Mouse (Mus musculus): ENCODE measurements at regions not wholly inside any gene's neighbourhood (a gene's known extent, or its start where the extent isn't known, plus 50 kb on each side); places are given as distances from the start of the nearest gene placed in this dataset.
"Not testable (repeated sequence)": the region's sequence is repeated elsewhere in the genome, so short reads cannot be mapped to it uniquely, and the experiment has no call there.

DNA sequence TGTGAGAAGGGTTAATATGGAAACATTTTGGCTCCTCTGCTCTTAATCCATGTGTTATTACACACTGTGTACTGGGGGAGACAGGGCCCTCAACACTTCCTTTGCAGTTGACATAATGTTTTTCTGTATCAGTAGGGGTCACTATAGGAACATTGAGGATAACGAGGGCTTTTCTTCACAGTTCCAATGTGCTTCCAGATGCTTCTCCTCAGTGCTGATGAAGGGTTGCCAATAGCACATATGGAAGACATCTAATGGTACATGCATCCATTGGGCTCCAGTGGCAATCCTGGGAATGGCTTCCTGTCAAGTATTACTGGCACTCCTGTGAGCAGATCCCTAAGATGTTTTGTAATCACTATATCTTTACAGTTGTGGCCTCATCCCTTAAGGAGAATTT lies 62.1 kb downstream of the Naa11 start:
- DNase-seq (ENCODE audit: low read depth), result no peak

DNA sequence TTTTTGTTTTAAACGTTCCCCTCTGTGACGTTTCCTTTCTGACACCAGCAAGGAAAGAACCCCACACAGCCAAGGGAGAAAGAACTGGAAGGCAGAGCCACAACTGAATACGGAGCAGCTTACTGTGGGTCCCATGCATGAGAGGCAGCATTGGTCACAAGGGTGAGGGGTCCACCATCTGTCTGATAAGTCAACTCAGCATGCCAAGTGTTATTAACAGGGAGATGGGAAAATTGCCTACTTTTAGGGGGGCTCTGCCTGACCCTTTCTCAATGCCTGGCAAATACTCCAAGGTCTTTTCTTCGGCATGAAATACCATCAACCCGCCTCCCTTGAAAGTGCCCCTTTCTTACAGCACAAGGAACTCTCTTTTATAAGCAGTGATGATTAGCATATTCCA lies 66.3 kb downstream of the Naa11 start:
- no peak for DNase-seq (ENCODE audit: low read depth)

- DNase-seq (ENCODE audit: low read depth), result no peak
These were observed 68.3 kb downstream of the Naa11 start for GRCm38 (mm10) chr5:97323873-97324272.

- DNase-seq (ENCODE audit: low read depth), result no peak
These were observed 72.2 kb downstream of the Naa11 start for GRCm38 (mm10) chr5:97319816-97320487.

DNA sequence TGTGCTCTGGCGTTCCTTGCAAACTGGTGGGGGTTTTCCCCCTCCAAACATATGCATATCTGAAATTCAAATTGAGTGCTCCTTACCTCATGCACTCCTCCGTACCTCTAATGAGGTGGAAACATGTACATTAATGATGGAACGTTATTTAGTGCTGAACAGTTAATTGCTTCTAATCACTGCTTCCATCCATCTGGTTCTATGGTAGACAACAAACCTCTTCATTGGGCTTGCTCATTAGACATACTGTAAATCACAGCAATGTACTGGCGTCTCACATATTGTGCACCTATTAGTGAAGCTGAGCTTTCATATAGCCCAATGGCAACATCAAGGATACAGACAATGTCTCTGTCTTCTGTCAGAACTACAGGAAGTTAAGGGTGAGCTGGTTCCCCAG lies 85.3 kb downstream of the Naa11 start:
- no peak for DNase-seq (ENCODE audit: low read depth)

- no peak for DNase-seq (ENCODE audit: low read depth)
These were observed 87.3 kb downstream of the Naa11 start for GRCm38 (mm10) chr5:97304921-97305320.

- DNase-seq (ENCODE audit: low read depth), result no peak
These were observed 90.6 kb downstream of the Naa11 start for GRCm38 (mm10) chr5:97301621-97302020.

GRCm38 (mm10) chr5:97300861-97301260 lies 91.3 kb downstream of the Naa11 start:
- DNase-seq (ENCODE audit: low read depth), result no peak

DNA sequence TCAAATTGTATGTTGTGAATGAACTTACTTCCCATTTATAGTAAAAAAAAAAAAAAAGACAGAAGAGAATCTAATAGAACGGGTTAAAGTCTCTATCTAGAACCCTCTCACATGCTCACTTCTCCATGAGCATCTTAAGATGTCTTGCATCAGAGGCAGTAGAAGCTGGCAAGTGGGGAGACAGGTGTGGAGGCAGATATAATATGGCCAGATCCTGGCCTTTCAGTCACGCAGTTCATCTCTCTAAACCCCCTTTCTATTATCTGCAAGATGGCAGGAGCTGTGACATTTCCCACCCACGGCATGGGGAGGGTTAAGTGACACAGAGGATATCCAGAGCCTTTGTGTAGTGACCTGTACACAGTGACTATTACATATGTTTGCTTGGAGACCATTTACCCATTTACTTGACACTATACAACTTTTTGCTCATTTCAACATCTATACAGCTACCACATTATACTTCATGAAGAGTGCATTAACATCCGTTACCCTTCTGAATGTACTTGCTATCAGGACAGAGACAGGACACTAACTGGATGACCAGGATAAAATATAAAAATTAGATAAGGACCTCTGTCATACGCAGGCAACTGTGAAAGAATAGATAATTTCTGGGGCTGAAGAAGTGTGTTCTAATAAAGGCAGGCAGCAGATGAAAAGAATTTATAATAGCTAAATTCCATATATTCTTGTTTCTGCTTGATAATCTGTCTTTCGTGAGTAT lies 91.9 kb downstream of the Naa11 start:
- DNase-seq (ENCODE audit: low read depth), result no peak

- no peak for DNase-seq (ENCODE audit: low read depth)
These were observed 92.5 kb downstream of the Naa11 start for GRCm38 (mm10) chr5:97299631-97300030.

DNA sequence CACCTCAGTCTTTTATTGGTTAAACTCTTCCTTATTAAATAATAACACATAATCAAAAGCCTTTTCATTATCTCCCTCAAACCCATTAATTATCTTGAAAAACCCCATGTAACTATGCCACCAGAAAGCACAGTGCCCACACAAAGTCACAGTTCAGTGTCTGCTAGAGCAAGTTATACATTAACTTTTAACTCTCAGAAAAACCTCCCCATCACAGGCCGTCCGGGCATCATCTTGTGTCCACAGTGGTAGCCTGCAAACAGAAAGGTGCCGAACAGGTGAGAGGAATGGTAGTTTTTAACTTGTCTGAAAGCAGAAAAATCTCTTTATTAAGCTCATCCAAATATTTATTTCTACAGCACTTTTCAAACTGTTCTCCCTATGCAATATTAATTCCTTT lies 96.0 kb downstream of the Naa11 start:
- DNase-seq (ENCODE audit: low read depth), result no peak

DNA sequence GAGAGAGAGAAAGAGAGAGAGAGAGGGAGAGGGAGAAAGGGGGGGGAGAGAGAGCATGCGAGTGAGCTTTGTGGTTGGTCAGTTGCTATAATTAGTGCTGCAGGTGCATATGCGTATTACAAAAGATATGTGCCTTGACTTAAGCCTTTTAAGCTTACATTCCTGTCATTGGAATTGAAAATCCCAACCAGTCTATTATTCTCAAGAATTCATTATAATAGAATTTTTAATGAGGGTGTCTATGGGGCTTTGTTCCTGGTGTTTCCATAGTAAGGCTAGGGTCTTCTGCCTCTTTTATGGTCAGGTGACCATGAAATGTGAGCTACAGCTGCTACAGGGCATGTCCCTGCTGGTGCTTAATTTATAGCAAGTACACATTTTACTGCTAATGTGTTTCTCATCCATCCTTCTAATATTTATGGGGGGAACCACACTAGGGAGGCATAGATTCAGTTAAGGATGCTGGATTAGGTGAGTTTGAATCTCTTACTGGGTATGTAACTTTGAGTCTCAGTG lies 102.0 kb downstream of the Naa11 start:
- DNase-seq (ENCODE audit: low read depth), result no peak

DNA sequence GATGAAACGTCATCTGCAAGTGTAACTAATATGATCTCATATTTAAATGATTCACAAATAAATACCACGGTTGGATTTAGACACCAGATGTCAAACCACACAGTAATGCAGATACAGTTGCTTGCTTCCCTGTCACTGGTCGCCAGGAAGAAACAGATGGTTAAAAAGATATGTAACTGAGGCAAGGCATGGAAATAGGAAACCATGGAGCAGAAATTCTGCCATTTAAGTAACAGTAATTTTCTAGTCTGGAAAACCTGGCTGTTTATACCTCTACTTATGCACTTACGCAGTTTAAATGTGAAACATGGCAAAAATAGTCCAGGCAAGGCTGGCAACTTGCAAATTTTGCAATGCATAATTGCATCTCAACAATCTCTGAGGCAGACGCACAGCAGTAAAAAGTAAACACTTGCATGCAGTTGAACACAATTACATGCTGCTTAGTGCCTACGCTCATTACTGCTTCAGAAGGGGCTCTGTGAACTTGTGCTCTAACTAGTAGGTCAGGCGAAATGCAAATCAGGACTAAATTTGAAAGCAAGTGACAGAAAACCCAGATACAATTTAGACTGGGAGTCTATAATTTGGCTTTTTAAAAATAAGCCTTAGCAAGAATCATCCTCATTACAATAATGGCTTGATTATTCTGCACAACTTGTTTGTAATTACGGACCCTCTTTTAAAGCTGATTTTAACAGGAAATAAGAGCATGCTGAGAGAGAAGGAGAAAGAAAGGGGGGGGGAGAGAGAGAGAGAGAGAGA lies 102.6 kb downstream of the Naa11 start:
- no peak for DNase-seq (ENCODE audit: low read depth)

DNA sequence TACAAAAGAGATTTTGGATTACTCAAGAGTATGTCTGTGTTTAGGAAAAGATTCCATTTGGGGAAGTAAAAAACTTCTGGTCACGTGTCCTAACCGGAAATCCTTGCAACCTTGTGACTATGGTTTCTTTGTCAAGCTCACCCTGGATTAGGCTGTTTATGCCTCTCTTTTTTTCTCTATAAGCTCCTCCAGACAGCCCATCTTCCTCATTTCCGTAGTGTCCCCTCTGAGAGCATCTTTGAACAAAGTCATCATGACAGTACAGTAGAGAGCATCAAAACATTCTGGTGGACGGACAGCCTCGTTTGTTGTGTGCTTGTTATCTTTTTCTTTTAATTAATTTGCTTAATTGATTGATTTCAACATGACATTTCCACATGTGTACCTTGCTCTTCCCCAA lies 112.7 kb downstream of the Naa11 start:
- no peak for DNase-seq (ENCODE audit: low read depth)

DNA sequence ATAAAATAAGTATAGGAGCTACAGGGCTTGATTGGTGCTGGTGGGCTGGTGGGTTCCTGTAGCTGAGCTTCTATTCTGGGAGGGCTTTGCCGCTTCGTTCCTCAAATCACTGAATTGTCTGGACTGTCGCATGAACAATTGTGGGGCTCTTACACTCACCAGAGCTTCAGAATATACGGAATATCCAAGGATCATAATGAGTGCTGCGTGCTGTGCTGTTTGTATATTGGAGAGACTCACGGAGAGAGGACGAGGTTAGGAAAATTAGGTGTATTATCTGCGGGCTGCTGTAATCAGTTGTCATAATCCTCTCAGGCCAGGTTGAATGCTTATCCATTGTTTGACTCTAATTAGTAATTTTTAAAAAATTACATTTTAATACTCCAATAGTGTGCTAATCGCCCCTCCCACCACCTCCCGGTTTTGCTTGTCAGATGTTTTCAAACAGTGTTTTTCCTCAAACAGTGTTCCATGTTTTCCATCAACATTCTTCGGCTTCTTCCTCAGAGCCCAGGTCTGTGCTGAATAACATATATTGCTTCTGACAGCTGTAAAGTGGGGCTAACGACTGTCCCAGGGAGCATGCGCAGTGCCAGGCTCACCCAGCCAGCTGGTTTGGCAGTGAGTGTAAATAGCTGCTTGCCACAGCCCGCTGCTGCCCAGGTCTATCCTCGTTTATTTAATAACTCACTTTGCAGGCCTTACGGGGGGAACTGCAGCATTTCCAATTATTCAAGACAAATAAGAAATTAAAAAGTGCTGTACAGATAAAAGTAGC lies 114.2 kb downstream of the Naa11 start:
- no peak for DNase-seq (ENCODE audit: low read depth)

DNA sequence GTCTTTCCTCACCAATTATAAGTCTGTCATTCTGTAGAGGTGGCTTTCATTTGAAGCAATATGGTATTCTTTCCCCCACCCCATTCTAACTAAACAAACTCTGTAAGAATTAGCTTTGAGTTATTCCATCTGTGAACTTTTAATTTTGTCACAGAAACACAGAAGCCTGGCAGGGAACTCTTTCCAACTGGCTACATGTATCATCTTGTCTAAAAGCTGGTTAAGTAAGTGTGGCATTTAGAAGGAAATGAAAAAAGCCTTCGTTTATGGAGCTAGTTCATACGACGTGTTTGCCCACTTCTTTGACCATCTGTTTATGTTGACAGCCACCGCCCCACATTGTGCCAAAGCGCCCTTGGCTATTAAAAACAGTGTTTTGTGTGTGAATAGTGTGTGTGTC lies 115.5 kb downstream of the Naa11 start:
- no peak for DNase-seq (ENCODE audit: low read depth)

- DNase-seq (ENCODE audit: low read depth), result not testable (repeated sequence)
These were observed 127.5 kb downstream of the Naa11 start for GRCm38 (mm10) chr5:97264666-97265065.

- no peak for DNase-seq (ENCODE audit: low read depth)
These were observed 135.1 kb downstream of the Naa11 start for GRCm38 (mm10) chr5:97257106-97257505.

DNA sequence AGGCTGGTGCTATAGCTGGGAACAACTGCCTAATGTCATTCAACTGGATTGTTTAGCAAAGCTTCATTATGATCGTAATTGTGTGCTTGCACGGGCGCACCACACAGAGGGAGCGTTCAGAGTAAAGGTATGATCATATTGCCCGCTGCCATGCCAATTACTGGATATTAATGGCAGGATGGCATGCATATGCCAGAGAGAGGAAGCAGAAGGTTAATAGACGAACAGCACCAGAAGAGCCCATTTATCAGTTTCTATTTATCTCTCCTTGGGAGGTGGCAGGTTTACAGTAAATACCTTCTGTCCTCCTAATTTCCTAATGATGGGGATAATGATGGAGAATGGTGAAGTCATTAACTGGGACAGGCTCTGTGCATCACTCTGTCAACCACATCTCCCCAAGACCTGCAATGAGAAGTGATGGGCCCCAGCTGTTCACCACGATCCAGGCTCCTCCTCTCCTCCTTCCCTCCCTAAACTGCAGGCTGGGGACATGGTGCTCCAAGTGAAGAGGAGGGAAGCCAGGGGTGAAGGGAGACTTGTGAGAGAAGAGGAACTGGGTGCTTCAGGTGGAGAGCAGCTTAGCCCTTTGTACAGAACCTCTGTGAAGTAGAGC lies 135.6 kb downstream of the Naa11 start:
- DNase-seq (ENCODE audit: low read depth), result no peak

GRCm38 (mm10) chr5:97236930-97237329 lies 125.5 kb upstream of the Paqr3 start:
- DNase-seq (ENCODE audit: low read depth), result no peak

- no peak for DNase-seq (ENCODE audit: low read depth)
These were observed 115.0 kb upstream of the Paqr3 start for GRCm38 (mm10) chr5:97226425-97226824.
